In the genomic region with DNA sequence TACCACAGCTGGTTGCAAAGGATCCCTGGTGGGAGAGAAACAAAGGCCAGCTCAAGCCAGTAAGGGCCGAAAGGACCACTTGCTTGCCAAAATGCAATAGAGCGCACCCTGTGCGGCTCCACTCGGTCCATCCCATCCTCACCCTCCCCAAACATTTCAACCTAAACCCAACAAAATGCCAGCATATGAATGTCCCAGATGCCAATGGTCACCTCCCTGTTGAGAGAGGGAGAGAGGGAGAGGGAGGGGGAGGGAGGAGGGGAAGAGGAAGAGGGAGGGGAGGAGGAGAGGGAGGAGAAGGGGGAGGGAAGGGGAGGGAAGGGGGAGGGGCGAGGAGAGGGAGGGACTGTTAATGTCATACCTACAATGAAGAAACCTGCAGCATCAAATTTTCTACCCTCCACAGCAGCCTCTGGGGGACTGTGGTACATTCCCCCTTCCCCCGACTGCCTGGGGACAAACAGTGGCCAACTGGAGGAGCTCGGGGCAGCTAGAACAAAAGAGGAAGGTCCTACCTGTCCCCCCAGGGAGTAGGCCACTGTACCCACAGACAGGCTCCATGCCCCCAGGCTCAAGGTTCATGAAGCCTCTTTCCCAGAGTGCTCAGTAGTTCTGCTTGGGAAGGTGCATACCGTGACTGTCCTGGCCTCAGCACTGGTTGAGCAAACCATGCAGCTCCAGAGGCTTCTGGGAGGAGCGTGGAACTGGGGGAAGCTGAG, we compare ENCODE assay signal across 8 mouse cellular contexts. TPM values are rescaled to one million over a fixed set of nuclear protein-coding genes. Genes with fewer than 3 reads are reported as not detected.
A peak's percentile ranks its signal among the peaks of the same experiment; 100 is the strongest.
DNase-seq lines count a peak whose midpoint lies in the region; ATAC-seq lines count a peak whose summit lies in the region.

No protein-coding gene starts in this region.

- WGBS in forebrain, embryonic 14.5 days = 47% methylated on average over 8 of the region's 9 CpGs
- WGBS in forebrain, embryonic 10.5 days = 58% methylated on average over 8 of the region's 9 CpGs
- WGBS in lung, embryonic 16.5 days = 45% methylated on average over 9 of the region's 9 CpGs
- 54% methylated on average over 9 of the region's 9 CpGs for WGBS in intestine, embryonic 15.5 days

- H3K27me3 ChIP-seq in forebrain, embryonic 14.5 days (replicated peaks; ENCODE audit: control insufficient read depth, insufficient read depth, low read length) = no peaks in the 10 kb centered on the region
- H3K27me3 ChIP-seq in forebrain, embryonic 10.5 days (ENCODE audit: poor library complexity, severe bottlenecking) = no peaks in the 10 kb centered on the region
- no peaks in the 10 kb centered on the region for H3K27me3 ChIP-seq in lung, embryonic 16.5 days (ENCODE audit: control insufficient read depth, insufficient read depth, low read depth, low read length)
- no peaks in the 10 kb centered on the region for H3K27me3 ChIP-seq in intestine, embryonic 15.5 days (replicated peaks)
- no peaks in the 10 kb centered on the region for H3K27me3 ChIP-seq in splenic B cell, adult 2 months (ENCODE audit: control insufficient read depth, insufficient read depth, low read length, poor library complexity, severe bottlenecking)

- 0 out of 2 replicates have a peak overlapping the region, but pooled peaks have one; percentile 39 for H3K27ac ChIP-seq in forebrain, embryonic 14.5 days (ENCODE audit: low read depth, low read length)
- no peak overlapping the region for H3K27ac ChIP-seq in forebrain, embryonic 10.5 days
- H3K27ac ChIP-seq in lung, embryonic 16.5 days (ENCODE audit: low read length) = peak overlapping the region; percentile 92
- H3K27ac ChIP-seq in intestine, embryonic 15.5 days = peak overlapping the region; percentile 68

- H3K36me3 ChIP-seq in forebrain, embryonic 14.5 days (ENCODE audit: control insufficient read depth, insufficient read depth, low read length) = no peaks in the 10 kb centered on the region
- H3K36me3 ChIP-seq in forebrain, embryonic 10.5 days (replicated peaks) = no peaks in the 10 kb centered on the region
- no peaks in the 10 kb centered on the region for H3K36me3 ChIP-seq in lung, embryonic 16.5 days (ENCODE audit: control insufficient read depth, insufficient read depth, low read length)
- no peaks in the 10 kb centered on the region for H3K36me3 ChIP-seq in intestine, embryonic 15.5 days
- peaks cover 2% of the 10 kb centered on the region for H3K36me3 ChIP-seq in splenic B cell, adult 2 months (ENCODE audit: control insufficient read depth, insufficient read depth, low read length, poor library complexity, severe bottlenecking)

- H3K4me3 ChIP-seq in forebrain, embryonic 14.5 days (ENCODE audit: low read depth, low read length) = no peak overlapping the region
- H3K4me3 ChIP-seq in forebrain, embryonic 10.5 days = no peak overlapping the region
- H3K4me3 ChIP-seq in lung, embryonic 16.5 days (ENCODE audit: low read length) = no peak overlapping the region
- H3K4me3 ChIP-seq in intestine, embryonic 15.5 days (replicated peaks) = no peak overlapping the region

- no peak for DNase-seq in forebrain, embryonic 14.5 days (ENCODE audit: low spot score)
- DNase-seq in forebrain, embryonic 10.5 days (ENCODE audit: extremely low spot score, low spot score) = no peak
- DNase-seq in lung, adult 18-20 months = no peak
- peak; percentile 44 for DNase-seq in splenic B cell, adult 2 months (ENCODE audit: low read depth, low spot score)
- no peak for DNase-seq in ovary, postnatal 14 days (ENCODE audit: low spot score)
- DNase-seq in layer of hippocampus, adult 9-11 months = no peak

- no peak overlapping the region for H3K4me2 ChIP-seq in forebrain, embryonic 14.5 days (ENCODE audit: low read length)
- H3K4me2 ChIP-seq in lung, embryonic 16.5 days (ENCODE audit: low read depth, low read length) = peak overlapping the region; percentile 35
- H3K4me2 ChIP-seq in intestine, embryonic 15.5 days (replicated peaks) = peak overlapping the region; percentile 28; the same call in 1 of the 2 replicates

- peak; percentile 42 for ATAC-seq in forebrain, embryonic 14.5 days
- peak; percentile 47 for ATAC-seq in lung, embryonic 16.5 days (ENCODE audit: low read depth)
- ATAC-seq in intestine, embryonic 15.5 days = no peak; the same call in 1 of the 2 replicates

- no peaks in the 10 kb centered on the region for H3K9me3 ChIP-seq in forebrain, embryonic 14.5 days (replicated peaks; ENCODE audit: control insufficient read depth, low read length)
- H3K9me3 ChIP-seq in forebrain, embryonic 10.5 days = no peaks in the 10 kb centered on the region
- no peaks in the 10 kb centered on the region for H3K9me3 ChIP-seq in lung, embryonic 16.5 days (ENCODE audit: control insufficient read depth, low read length)
- no peaks in the 10 kb centered on the region for H3K9me3 ChIP-seq in intestine, embryonic 15.5 days

- no peak overlapping the region for H3K9ac ChIP-seq in forebrain, embryonic 14.5 days (ENCODE audit: low read length)
- H3K9ac ChIP-seq in lung, embryonic 16.5 days (ENCODE audit: low read length) = peak overlapping the region; percentile 21; the same call in 1 of the 2 replicates
- no peak overlapping the region for H3K9ac ChIP-seq in intestine, embryonic 15.5 days

- peaks cover 12% of the 10 kb centered on the region for H3K4me1 ChIP-seq in forebrain, embryonic 14.5 days (ENCODE audit: control insufficient read depth, insufficient read depth, low read length)
- peaks cover 14% of the 10 kb centered on the region for H3K4me1 ChIP-seq in forebrain, embryonic 10.5 days
- H3K4me1 ChIP-seq in lung, embryonic 16.5 days (replicated peaks; ENCODE audit: control insufficient read depth, insufficient read depth, low read length) = peaks cover 44% of the 10 kb centered on the region
- H3K4me1 ChIP-seq in intestine, embryonic 15.5 days (replicated peaks) = peaks cover 47% of the 10 kb centered on the region

RNA-seq across cellular contexts. Expression of a gene that starts 11.7 kb away (rescaled TPM):
- polyA plus RNA-seq in forebrain, embryonic 14.5 days (2014; fragmentation: Nextera tagmentation; extraction: Ambion mirVana) = 0.61 and 1.2 TPM in 2 replicates
- polyA plus RNA-seq in forebrain, embryonic 10.5 days (2016; fragmentation: Nextera tagmentation; extraction: Ambion mirVana) = 6.0 and 6.8 TPM in 2 replicates
- polyA plus RNA-seq in lung, embryonic 16.5 days (2015; fragmentation: Nextera tagmentation; extraction: Ambion mirVana) = 2.6 and 3.3 TPM in 2 replicates
- 2.2 and 2.8 TPM in 2 replicates for polyA plus RNA-seq in intestine, embryonic 15.5 days (2015; fragmentation: Nextera tagmentation; extraction: Ambion mirVana)

RNA-seq across cellular contexts. Expression of a gene that starts 36.0 kb away (rescaled TPM):
- 343 and 345 TPM in 2 replicates for polyA plus RNA-seq in forebrain, embryonic 14.5 days (2014; fragmentation: Nextera tagmentation; extraction: Ambion mirVana)
- polyA plus RNA-seq in forebrain, embryonic 10.5 days (2016; fragmentation: Nextera tagmentation; extraction: Ambion mirVana) = 225 and 250 TPM in 2 replicates
- polyA plus RNA-seq in lung, embryonic 16.5 days (2015; fragmentation: Nextera tagmentation; extraction: Ambion mirVana) = 765 and 788 TPM in 2 replicates
- polyA plus RNA-seq in intestine, embryonic 15.5 days (2015; fragmentation: Nextera tagmentation; extraction: Ambion mirVana) = 411 and 413 TPM in 2 replicates

RNA-seq across cellular contexts. Expression of a gene that starts 47.5 kb away (rescaled TPM):
- 0.26 and 0.32 TPM in 2 replicates for polyA plus RNA-seq in forebrain, embryonic 14.5 days (2014; fragmentation: Nextera tagmentation; extraction: Ambion mirVana)
- 0.31 and 0.40 TPM in 2 replicates for polyA plus RNA-seq in forebrain, embryonic 10.5 days (2016; fragmentation: Nextera tagmentation; extraction: Ambion mirVana)
- polyA plus RNA-seq in lung, embryonic 16.5 days (2015; fragmentation: Nextera tagmentation; extraction: Ambion mirVana) = 3.2 and 3.4 TPM in 2 replicates
- polyA plus RNA-seq in intestine, embryonic 15.5 days (2015; fragmentation: Nextera tagmentation; extraction: Ambion mirVana) = 12.2 and 12.6 TPM in 2 replicates

RNA-seq across cellular contexts. Expression of a gene that starts 52.5 kb away (rescaled TPM):
- 97.5 and 106 TPM in 2 replicates for polyA plus RNA-seq in forebrain, embryonic 14.5 days (2014; fragmentation: Nextera tagmentation; extraction: Ambion mirVana)
- 131 and 132 TPM in 2 replicates for polyA plus RNA-seq in forebrain, embryonic 10.5 days (2016; fragmentation: Nextera tagmentation; extraction: Ambion mirVana)
- polyA plus RNA-seq in lung, embryonic 16.5 days (2015; fragmentation: Nextera tagmentation; extraction: Ambion mirVana) = 98.9 and 100 TPM in 2 replicates
- polyA plus RNA-seq in intestine, embryonic 15.5 days (2015; fragmentation: Nextera tagmentation; extraction: Ambion mirVana) = 76.0 and 76.2 TPM in 2 replicates
